15 mouse cellular contexts compared by ENCODE assay signal in genomic region chr6:82689474-82689873, GRCm38 (mm10).
"Had no signal": no experiment of that assay in that cellular context is flagged by ENCODE, and none has a peak within 500 bp of the region (broad histone marks: within the 10 kb centered on the region; RNA-seq: fewer than 3 reads in every experiment).

No protein-coding gene starts in this region.

- H3K9me3 ChIP-seq: lung, embryonic 15.5 days; midbrain, embryonic 13.5 days; midbrain, embryonic 15.5 days; neural tube, embryonic 12.5 days; stomach, embryonic 15.5 days had no signal

- H3K9ac ChIP-seq: lung, embryonic 15.5 days; midbrain, embryonic 13.5 days; midbrain, embryonic 15.5 days; neural tube, embryonic 12.5 days; stomach, embryonic 15.5 days had no signal

- H3K36me3 ChIP-seq: lung, embryonic 15.5 days; midbrain, embryonic 13.5 days; midbrain, embryonic 15.5 days; neural tube, embryonic 12.5 days; stomach, embryonic 15.5 days had no signal

- H3K4me1 ChIP-seq: lung, embryonic 15.5 days; megakaryocyte, embryonic 14.5 days; midbrain, embryonic 15.5 days; neural tube, embryonic 12.5 days; stomach, embryonic 15.5 days had no signal

- H3K4me3 ChIP-seq: lung, embryonic 15.5 days; megakaryocyte, embryonic 14.5 days; midbrain, embryonic 13.5 days; midbrain, embryonic 15.5 days; neural tube, embryonic 12.5 days; stomach, embryonic 15.5 days had no signal

- DNase-seq: lung, adult 2 months; lung, postnatal 14 days; lung, postnatal 36 days; right cerebral cortex, postnatal 14 days; thymus, adult 2 months; thymus, postnatal 25 days; thymus, postnatal 4 days had no signal

- H3K27ac ChIP-seq: lung, embryonic 15.5 days; macrophage; midbrain, embryonic 13.5 days; midbrain, embryonic 15.5 days; neural tube, embryonic 12.5 days; stomach, embryonic 15.5 days; stomach, postnatal 0 days had no signal

- H3K27me3 ChIP-seq: lung, embryonic 15.5 days; megakaryocyte, embryonic 14.5 days; midbrain, embryonic 13.5 days; midbrain, embryonic 15.5 days; neural tube, embryonic 12.5 days; stomach, embryonic 15.5 days had no signal
